Comparison of ENCODE assay signal across 8 mouse cellular contexts in genomic region chr12:101911346-101911745, GRCm38 (mm10). TPM values are rescaled to one million over a fixed set of nuclear protein-coding genes. Genes with fewer than 3 reads are reported as not detected.
A peak's percentile ranks its signal among the peaks of the same experiment; 100 is the strongest.
DNase-seq lines count a peak whose midpoint lies in the region; ATAC-seq and TF ChIP-seq lines count a peak whose summit lies in the region.

No protein-coding gene starts in this region.

- H3K27ac ChIP-seq in gastrocnemius, adult 2 months, result no peak overlapping the region
- H3K27ac ChIP-seq in limb, embryonic 14.5 days (replicated peaks; ENCODE audit: low read depth, low read length), result no peak overlapping the region
- H3K27ac ChIP-seq in stomach, embryonic 16.5 days (ENCODE audit: low read length), result no peak overlapping the region

- DNase-seq in gastrocnemius, adult 2 months, result no peak
- no peak for DNase-seq in gastrocnemius, postnatal 10 days
- DNase-seq in limb, embryonic 14.5 days (ENCODE audit: low spot score), result no peak
- DNase-seq in Muller cell, postnatal 12 days (ENCODE audit: inconsistent ontology term), result no peak
- DNase-seq in cerebellum, postnatal 10 days, result no peak

- H3K4me3 ChIP-seq in gastrocnemius, adult 2 months, result peak overlapping the region; percentile 95
- peak overlapping the region; percentile 99 for H3K4me3 ChIP-seq in megakaryocyte, embryonic 14.5 days (replicated peaks)
- H3K4me3 ChIP-seq in limb, embryonic 14.5 days (replicated peaks; ENCODE audit: low read length), result peak overlapping the region; percentile 91
- peak overlapping the region; percentile 97 for H3K4me3 ChIP-seq in stomach, embryonic 16.5 days (replicated peaks; ENCODE audit: low read length)

- intact Hi-C loops in gastrocnemius, adult 2 months (cut with DNase I), result no loop called here

- no peak for TF ChIP-seq CTCF in gastrocnemius, adult 2 months (IDR thresholded peaks at IDR 0.05)

- H3K9me3 ChIP-seq in megakaryocyte, embryonic 14.5 days, result peaks cover 8% of the 10 kb centered on the region; the same call in 1 of the 2 replicates
- no peaks in the 10 kb centered on the region for H3K9me3 ChIP-seq in limb, embryonic 14.5 days (ENCODE audit: control insufficient read depth, low read length)
- no peaks in the 10 kb centered on the region for H3K9me3 ChIP-seq in stomach, embryonic 16.5 days (replicated peaks; ENCODE audit: control insufficient read depth, low read length)

- WGBS in limb, embryonic 14.5 days, result 95% methylated on average over 3 of the region's 3 CpGs
- 85% methylated on average over 3 of the region's 3 CpGs for WGBS in stomach, embryonic 16.5 days

- H3K27me3 ChIP-seq in megakaryocyte, embryonic 14.5 days (replicated peaks), result no peaks in the 10 kb centered on the region
- H3K27me3 ChIP-seq in limb, embryonic 14.5 days (ENCODE audit: control insufficient read depth, insufficient read depth, low read length), result no peaks in the 10 kb centered on the region
- no peaks in the 10 kb centered on the region for H3K27me3 ChIP-seq in stomach, embryonic 16.5 days (ENCODE audit: control insufficient read depth, insufficient read depth, low read length)

- ATAC-seq in megakaryocyte, adult 5-6 weeks (ENCODE audit: poor library complexity, severe bottlenecking), result no peak
- ATAC-seq in limb, embryonic 14.5 days (ENCODE audit: low FRiP score, low read depth), result no peak
- ATAC-seq in stomach, embryonic 16.5 days (ENCODE audit: insufficient read depth, low FRiP score), result no peak

- H3K9ac ChIP-seq in limb, embryonic 14.5 days (ENCODE audit: low read depth, low read length, severe bottlenecking), result no peak overlapping the region
- H3K9ac ChIP-seq in stomach, embryonic 16.5 days (ENCODE audit: low read length), result 0 out of 2 replicates have a peak overlapping the region, but pooled peaks have one; percentile 3

- peaks cover 26% of the 10 kb centered on the region for H3K4me1 ChIP-seq in megakaryocyte, embryonic 14.5 days
- peaks cover 16% of the 10 kb centered on the region for H3K4me1 ChIP-seq in limb, embryonic 14.5 days (ENCODE audit: control insufficient read depth, insufficient read depth, low read length)
- H3K4me1 ChIP-seq in stomach, embryonic 16.5 days (ENCODE audit: control insufficient read depth, insufficient read depth, low read length), result peaks cover 9% of the 10 kb centered on the region

- H3K36me3 ChIP-seq in megakaryocyte, embryonic 14.5 days (replicated peaks; ENCODE audit: low read length), result peaks cover 21% of the 10 kb centered on the region
- H3K36me3 ChIP-seq in limb, embryonic 14.5 days (ENCODE audit: control insufficient read depth, insufficient read depth, low read length), result peaks cover 10% of the 10 kb centered on the region
- peaks cover 9% of the 10 kb centered on the region; the same call in 1 of the 2 replicates for H3K36me3 ChIP-seq in stomach, embryonic 16.5 days (ENCODE audit: control insufficient read depth, insufficient read depth, low read length)

- H3K4me2 ChIP-seq in limb, embryonic 14.5 days (replicated peaks; ENCODE audit: low read depth, low read length, severe bottlenecking), result peak overlapping the region; percentile 80
- H3K4me2 ChIP-seq in stomach, embryonic 16.5 days (ENCODE audit: low read depth, low read length), result peak overlapping the region; percentile 86

- TF ChIP-seq POLR2A in limb, embryonic 14.5 days (IDR thresholded peaks at IDR 0.05; ENCODE audit: borderline replicate concordance, extremely low read depth, insufficient read depth, insufficient read length), result no peak

RNA-seq across cellular contexts. Expression of gene Trip11, which starts 1.7 kb away (rescaled TPM):
- total RNA-seq in gastrocnemius, adult 2 months (2021), result 10 to 100 TPM; 25.9 to 30.8 TPM
- 10 to 100 TPM; 20.5 to 23.8 TPM for total RNA-seq in gastrocnemius, postnatal 10 days (2021)
- 0.22 TPM in 1 of 2 replicates, not detected in the other for polyA plus RNA-seq in megakaryocyte, embryonic 14.5 days (2012; ENCODE audit: insufficient read depth, low replicate concordance)
- 27.7 and 29.6 TPM in 2 replicates for total RNA-seq in megakaryocyte, adult 5-6 weeks (2015)
- 33.8 and 39.6 TPM in 2 replicates for total RNA-seq in megakaryocyte, adult 5-6 weeks (2017)
- 9.3 and 10.5 TPM in 2 replicates for polyA plus RNA-seq in limb, embryonic 14.5 days (2012; rRNA removed)
- 24.4 and 26.2 TPM in 2 replicates for polyA plus RNA-seq in limb, embryonic 14.5 days (2014; fragmentation: Nextera tagmentation; extraction: Ambion mirVana)
- 22.2 and 27.3 TPM in 2 replicates for polyA plus RNA-seq in stomach, embryonic 16.5 days (2015; fragmentation: Nextera tagmentation; extraction: Ambion mirVana)

RNA-seq across cellular contexts. Expression of gene Atxn3, which starts 46.7 kb away (rescaled TPM):
- total RNA-seq in gastrocnemius, adult 2 months (2021), result 1 to 10 TPM; 3.4 to 5.8 TPM
- 1 to 10 TPM; 4.3 to 5.9 TPM for total RNA-seq in gastrocnemius, postnatal 10 days (2021)
- polyA plus RNA-seq in megakaryocyte, embryonic 14.5 days (2012; ENCODE audit: insufficient read depth, low replicate concordance), result 0.38 TPM in 1 of 2 replicates, not detected in the other
- 24.4 and 26.8 TPM in 2 replicates for total RNA-seq in megakaryocyte, adult 5-6 weeks (2015)
- total RNA-seq in megakaryocyte, adult 5-6 weeks (2017), result 51.3 and 53.4 TPM in 2 replicates
- 10.2 and 11.1 TPM in 2 replicates for polyA plus RNA-seq in limb, embryonic 14.5 days (2012; rRNA removed)
- polyA plus RNA-seq in limb, embryonic 14.5 days (2014; fragmentation: Nextera tagmentation; extraction: Ambion mirVana), result 9.6 and 10.9 TPM in 2 replicates
- polyA plus RNA-seq in stomach, embryonic 16.5 days (2015; fragmentation: Nextera tagmentation; extraction: Ambion mirVana), result 14.9 and 15.4 TPM in 2 replicates
